14 mouse cellular contexts compared by ENCODE assay signal in the genomic region with DNA sequence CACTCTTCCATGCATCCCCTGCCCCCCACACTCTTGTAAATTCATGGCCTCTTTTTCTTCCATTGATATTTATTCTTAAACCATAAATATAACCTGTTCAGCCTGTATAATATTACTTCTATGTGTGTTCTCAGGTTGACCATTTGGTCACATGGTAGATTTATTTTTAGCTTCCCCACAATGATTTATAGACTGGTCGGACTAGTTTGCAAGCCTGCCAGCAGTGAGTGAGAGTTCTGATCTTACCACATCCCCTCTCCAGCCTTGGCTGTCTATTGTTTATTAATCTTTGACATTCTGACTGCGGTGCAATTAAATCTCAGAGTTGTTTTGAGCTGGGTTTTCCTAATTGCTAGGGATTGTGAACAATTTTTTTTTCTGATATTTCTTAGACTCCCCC.
DNase-seq lines count a peak whose midpoint lies in the region; ATAC-seq and TF ChIP-seq lines count a peak whose summit lies in the region.
"Had no signal": no experiment of that assay in that cellular context is flagged by ENCODE, and none has a peak within 500 bp of the region (broad histone marks: within the 10 kb centered on the region; RNA-seq: fewer than 3 reads in every experiment).

No protein-coding gene starts in this region.

- no peaks in the 10 kb centered on the region for H3K9me3 ChIP-seq in stomach, embryonic 15.5 days
- no peaks in the 10 kb centered on the region for H3K9me3 ChIP-seq in heart, embryonic 12.5 days (replicated peaks)
- H3K9me3 ChIP-seq: embryonic facial prominence, embryonic 12.5 days; G1E; heart, embryonic 10.5 days; limb, embryonic 13.5 days had no signal

- peaks cover 4% of the 10 kb centered on the region for H3K36me3 ChIP-seq in stomach, embryonic 15.5 days
- H3K36me3 ChIP-seq in heart, embryonic 12.5 days, result peaks cover 33% of the 10 kb centered on the region

- H3K4me3 ChIP-seq in lung, adult 2 months (replicated peaks; ENCODE audit: extremely low read depth, low read depth, low read length), result no peak overlapping the region
- no peak overlapping the region for H3K4me3 ChIP-seq in stomach, embryonic 15.5 days (replicated peaks)
- no peak overlapping the region for H3K4me3 ChIP-seq in heart, embryonic 12.5 days
- H3K4me3 ChIP-seq: embryonic facial prominence, embryonic 12.5 days; heart, embryonic 10.5 days; limb, embryonic 13.5 days had no signal

- peak; percentile 39 to 76 for DNase-seq in lung, adult 18-20 months
- no peak for DNase-seq in lung, adult 2 months
- DNase-seq in gonadal fat pad, adult 2 months (ENCODE audit: low read depth), result peak; percentile 57
- DNase-seq in kidney, postnatal 25 days, result peak; percentile 60 to 75
- DNase-seq in spleen, postnatal 14 days (ENCODE audit: low spot score in 2 of 2), result no peak
- no peak for DNase-seq in embryo, embryonic 9.5 days (ENCODE audit: extremely low spot score)
- DNase-seq: forebrain, postnatal 0 days; thymus, postnatal 4 days had no signal

- no peak for TF ChIP-seq POLR2A in lung, adult 2 months (IDR thresholded peaks at IDR 0.05; ENCODE audit: borderline replicate concordance, extremely low read depth, low read depth, low read length)

- WGBS in lung, adult 2 months, result 3% methylated on average over 2 of the region's 2 CpGs
- WGBS in stomach, embryonic 15.5 days, result 33% methylated on average over 2 of the region's 2 CpGs
- 61% methylated on average over 2 of the region's 2 CpGs for WGBS in heart, embryonic 12.5 days

- no peak for TF ChIP-seq CTCF in lung, adult 2 months (IDR thresholded peaks at IDR 0.05; ENCODE audit: insufficient read depth, low read length)

- no peaks in the 10 kb centered on the region for H3K27me3 ChIP-seq in stomach, embryonic 15.5 days (replicated peaks)
- no peaks in the 10 kb centered on the region for H3K27me3 ChIP-seq in heart, embryonic 12.5 days (replicated peaks)
- H3K27me3 ChIP-seq: embryonic facial prominence, embryonic 12.5 days; limb, embryonic 13.5 days had no signal

- ATAC-seq in stomach, embryonic 15.5 days (ENCODE audit: insufficient read depth, low FRiP score, low read depth), result peak; percentile 76; the same call in 1 of the 2 replicates
- no peak for ATAC-seq in heart, embryonic 12.5 days (ENCODE audit: insufficient number of reproducible peaks, low FRiP score)
- ATAC-seq: forebrain, postnatal 0 days had no signal

- H3K4me2 ChIP-seq in stomach, embryonic 15.5 days, result no peak overlapping the region
- no peak overlapping the region for H3K4me2 ChIP-seq in heart, embryonic 12.5 days
- H3K4me2 ChIP-seq: embryonic facial prominence, embryonic 12.5 days; limb, embryonic 13.5 days had no signal

- no peak overlapping the region for H3K9ac ChIP-seq in stomach, embryonic 15.5 days
- H3K9ac ChIP-seq in heart, embryonic 12.5 days, result no peak overlapping the region
- H3K9ac ChIP-seq: embryonic facial prominence, embryonic 12.5 days; forebrain, postnatal 0 days; limb, embryonic 13.5 days had no signal

- no peak overlapping the region for H3K27ac ChIP-seq in stomach, embryonic 15.5 days
- H3K27ac ChIP-seq in heart, embryonic 12.5 days (ENCODE audit: poor library complexity, severe bottlenecking), result no peak overlapping the region
- H3K27ac ChIP-seq: embryonic facial prominence, embryonic 12.5 days; heart, embryonic 10.5 days; limb, embryonic 13.5 days had no signal

- H3K4me1 ChIP-seq in lung, adult 2 months (ENCODE audit: control insufficient read depth, insufficient read depth, low read length), result peaks cover 9% of the 10 kb centered on the region
- H3K4me1 ChIP-seq in stomach, embryonic 15.5 days, result no peaks in the 10 kb centered on the region
- peaks cover 6% of the 10 kb centered on the region for H3K4me1 ChIP-seq in heart, embryonic 12.5 days (replicated peaks)
- H3K4me1 ChIP-seq: embryonic facial prominence, embryonic 12.5 days had no signal

Comparison
In these comparisons a context has a peak if more than half of its experiments do, and no peak if none do; other contexts are left out.
1. DNase-seq: peak in lung, adult 18-20 months (2 of 2), gonadal fat pad, adult 2 months (single experiment) and kidney, postnatal 25 days (2 of 2); none in lung, adult 2 months (single experiment), spleen, postnatal 14 days (0 of 2) and embryo, embryonic 9.5 days (single experiment).